Mouse (Mus musculus) liver, embryonic 11.5 days (tissue): ENCODE measurements at regions not wholly inside any gene's neighbourhood (a gene's known extent, or its start where the extent isn't known, plus 50 kb on each side); places are given as distances from the start of the nearest gene placed in this dataset.

Source experiments
- ATAC-seq: fragments of 200-750 bp; cut with Nextera tagmentation; replicated peaks from 2 replicates; pipeline ENCODE4 v1.8.0; 2017; ENCODE audit warnings: moderate number of reproducible peaks, mild to moderate bottlenecking, moderate TSS enrichment, moderate library complexity; ENCODE audit not compliant: low FRiP score
- DNase-seq: peaks from one replicate; pipeline ENCODE4 v3.0.0-alpha.2; 2017; ENCODE audit warnings: low spot score
- H3K27ac ChIP-seq: fragments of 300-500 bp; sonication (generic); 2 replicates; pipeline ENCODE4 v1.5.1; 2014; ENCODE audit warnings: mild to moderate bottlenecking, low read depth, low read length, control low read depth
- H3K27me3 ChIP-seq: fragments of 300-500 bp; sonication (generic); replicated peaks from 2 replicates; pipeline ENCODE4 v1.6.1; 2014; ENCODE audit warnings: low read length, mixed read lengths; ENCODE audit not compliant: control insufficient read depth, insufficient read depth
- H3K36me3 ChIP-seq: fragments of 300-500 bp; sonication (generic); 2 replicates; pipeline ENCODE4 v1.6.1; 2014; ENCODE audit warnings: mild to moderate bottlenecking, low read length, moderate library complexity, mixed read lengths; ENCODE audit not compliant: control insufficient read depth, insufficient read depth
- H3K4me1 ChIP-seq: fragments of 300-500 bp; sonication (generic); replicated peaks from 2 replicates; pipeline ENCODE4 v1.6.1; 2014; ENCODE audit warnings: low read length, mixed read lengths; ENCODE audit not compliant: control insufficient read depth, insufficient read depth
- H3K4me2 ChIP-seq: fragments of 300-500 bp; sonication (generic); 2 replicates; pipeline ENCODE4 v1.6.1; 2014; ENCODE audit warnings: mild to moderate bottlenecking, control low read depth, moderate library complexity
- H3K4me3 ChIP-seq: fragments of 300-500 bp; sonication (generic); 2 replicates; pipeline ENCODE4 v1.5.1; 2014; ENCODE audit warnings: low read depth, low read length, control low read depth
- H3K9ac ChIP-seq: fragments of 300-500 bp; sonication (generic); 2 replicates; pipeline ENCODE4 v1.6.1; 2014; ENCODE audit warnings: low read depth, low read length, control low read depth
- H3K9me3 ChIP-seq: fragments of 300-500 bp; sonication (generic); 2 replicates; pipeline ENCODE4 v1.6.1; 2016; ENCODE audit warnings: low read length, inconsistent platforms, mixed read lengths; ENCODE audit not compliant: control insufficient read depth
- WGBS: fragments of 180-500 bp; shearing (Covaris S2); extraction: QIAGEN DNeasy Blood & Tissue Kit; methylation state at CpG from one replicate; pipeline ENCODE4 v1.1.7; 2014; 5-methylcytosine and 5-hydroxymethylcytosine counted together

GRCm38 (mm10) chr13:97463798-97464197, 222.9 kb downstream of the Enc1 start:
- Histone ChIP-seq H3K9me3 (no peaks in the 10 kb centered on the region), H3K4me2 (peak overlapping the region; percentile 20; the same call in 1 of the 2 replicates), H3K36me3 (no peaks in the 10 kb centered on the region), H3K27ac (peak overlapping the region; percentile 34; the same call in 1 of the 2 replicates), H3K4me1 (peaks cover 28% of the 10 kb centered on the region), H3K4me3 (no peak overlapping the region), H3K27me3 (0 out of 2 replicates have a peak, but pooled peaks cover 1% of the 10 kb centered on the region), H3K9ac (no peak overlapping the region)
- ATAC-seq (no peak), DNase-seq (no peak)
- 58% methylated on average over 7 of the region's 8 CpGs for WGBS

DNA sequence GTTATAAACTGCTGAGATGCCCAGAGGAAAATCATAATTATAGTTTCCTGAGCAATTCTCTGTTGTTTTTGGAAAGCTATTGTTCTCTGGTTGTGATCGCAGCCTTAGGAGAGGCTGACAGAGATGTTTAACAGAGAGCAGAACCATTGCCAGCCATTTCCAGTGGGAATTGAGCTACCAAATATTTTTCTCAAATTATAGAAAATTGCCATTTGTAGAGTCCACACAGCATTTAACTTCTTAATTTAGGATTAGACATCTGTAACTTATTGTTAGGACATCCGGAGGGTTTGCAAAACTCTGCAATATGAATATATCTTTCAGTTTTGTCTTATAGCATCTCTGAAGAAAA, 222.0 kb downstream of the Enc1 start:
- no peaks in the 10 kb centered on the region for H3K9me3 ChIP-seq
- H3K4me2 ChIP-seq: peak overlapping the region; percentile 16
- WGBS: 79% methylated on average over 2 of the region's 2 CpGs
- H3K36me3 ChIP-seq: no peaks in the 10 kb centered on the region
- H3K4me1 ChIP-seq: peaks cover 28% of the 10 kb centered on the region
- H3K4me3 ChIP-seq: no peak overlapping the region
- no peak overlapping the region for H3K9ac ChIP-seq
- no peaks in the 10 kb centered on the region for H3K27me3 ChIP-seq
- ATAC-seq (no peak), DNase-seq (no peak)
- peak overlapping the region; percentile 71 for H3K27ac ChIP-seq

DNA sequence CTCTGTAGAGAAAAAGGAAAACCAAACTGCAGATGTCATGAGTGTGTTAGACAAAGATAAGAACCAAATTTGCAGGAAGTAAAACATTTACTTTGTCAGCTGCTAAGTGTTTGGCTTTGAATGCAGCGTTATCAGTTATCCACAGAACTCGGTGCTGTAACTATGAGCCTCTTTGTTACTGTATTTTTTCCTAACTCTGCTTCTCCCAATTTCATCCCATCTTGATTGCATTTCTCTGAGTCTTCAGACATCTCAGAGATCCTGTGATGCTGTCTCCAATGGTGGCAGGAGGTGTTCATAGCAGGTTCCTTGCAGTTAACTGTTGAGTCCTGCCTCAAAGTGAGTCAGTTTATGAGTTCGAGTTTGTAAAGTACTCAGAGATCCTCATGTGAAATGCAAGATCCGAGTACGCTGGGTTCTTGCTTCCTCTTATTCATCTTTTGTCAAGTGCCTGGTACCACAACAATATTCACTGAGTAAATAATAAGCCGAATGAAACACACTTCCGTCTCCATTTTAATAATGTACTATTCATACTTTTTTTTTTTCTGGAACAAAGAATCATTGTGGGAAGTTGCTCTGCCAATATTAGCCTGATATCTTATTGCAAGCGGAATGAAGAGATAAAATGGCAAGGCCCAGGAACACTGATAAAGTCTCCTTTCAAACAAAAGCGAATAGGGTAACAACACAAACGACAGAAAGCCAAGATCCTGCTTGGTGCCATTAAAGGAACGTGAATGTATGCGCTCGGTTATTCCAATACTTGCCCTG, 221.4 kb downstream of the Enc1 start:
- H3K9me3 ChIP-seq: no peaks in the 10 kb centered on the region
- peak overlapping the region; percentile 71 for H3K27ac ChIP-seq
- 39% methylated on average over 13 of the region's 13 CpGs for WGBS
- no peaks in the 10 kb centered on the region for H3K36me3 ChIP-seq
- no peak overlapping the region for H3K9ac ChIP-seq
- H3K4me2 ChIP-seq: peak overlapping the region; percentile 16
- H3K27me3 ChIP-seq: no peaks in the 10 kb centered on the region
- DNase-seq (no peak), ATAC-seq (peak; percentile 87)
- peaks cover 28% of the 10 kb centered on the region for H3K4me1 ChIP-seq
- no peak overlapping the region for H3K4me3 ChIP-seq

DNA sequence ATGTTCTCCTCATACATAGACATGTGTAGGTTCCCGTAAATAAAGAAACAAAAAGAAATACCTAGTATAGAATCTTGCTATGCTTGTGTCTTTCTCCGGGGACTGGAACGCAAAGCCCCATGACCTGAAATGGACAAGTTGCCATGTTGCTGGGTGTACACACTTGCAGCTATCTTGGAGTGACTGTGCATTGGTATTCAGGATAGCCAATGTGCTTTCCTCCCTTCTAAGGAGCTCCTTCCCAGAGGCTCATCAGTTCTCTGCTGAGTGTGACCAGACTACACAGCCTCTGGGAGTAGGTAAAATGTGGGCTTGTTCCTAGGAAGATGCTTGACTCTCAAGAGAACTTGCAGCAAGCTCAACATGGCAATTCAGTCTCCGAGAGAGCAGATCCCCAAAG, 220.3 kb downstream of the Enc1 start:
- Histone ChIP-seq H3K27me3 (no peaks in the 10 kb centered on the region), H3K4me2 (peak overlapping the region; percentile 3; the same call in 1 of the 2 replicates), H3K9ac (no peak overlapping the region), H3K4me3 (no peak overlapping the region), H3K4me1 (peaks cover 28% of the 10 kb centered on the region), H3K9me3 (no peaks in the 10 kb centered on the region), H3K27ac (peak overlapping the region; percentile 46; the same call in 1 of the 2 replicates), H3K36me3 (no peaks in the 10 kb centered on the region)
- no peak for ATAC-seq
- WGBS: 87% methylated on average over 4 of the region's 4 CpGs
- no peak for DNase-seq

DNA sequence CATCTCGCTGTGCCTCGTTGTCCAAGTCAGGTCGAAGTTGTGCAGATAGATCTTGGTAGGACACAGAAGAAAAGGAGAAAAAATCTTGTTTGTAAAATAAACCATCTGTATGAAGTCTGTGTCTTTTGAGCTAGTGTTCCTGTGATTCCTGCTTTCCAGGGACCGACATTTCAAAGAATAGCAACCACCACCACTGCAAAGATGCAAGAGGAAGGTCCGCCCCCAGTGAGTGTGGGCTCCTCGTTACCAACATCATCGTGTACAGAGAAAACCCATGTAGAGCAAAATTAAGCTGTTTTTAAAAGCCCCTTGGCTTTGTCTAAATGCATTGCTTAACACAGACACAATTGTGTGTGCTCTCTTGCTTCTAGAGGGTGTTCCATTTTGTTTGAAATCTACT, 218.2 kb downstream of the Enc1 start:
- H3K4me2 ChIP-seq: no peak overlapping the region
- H3K9me3 ChIP-seq: no peaks in the 10 kb centered on the region
- no peak for ATAC-seq
- H3K4me3 ChIP-seq: no peak overlapping the region
- no peak overlapping the region for H3K9ac ChIP-seq
- no peak overlapping the region for H3K27ac ChIP-seq
- H3K36me3 ChIP-seq: no peaks in the 10 kb centered on the region
- WGBS: 88% methylated on average over 7 of the region's 7 CpGs
- peaks cover 31% of the 10 kb centered on the region for H3K4me1 ChIP-seq
- no peak for DNase-seq
- no peaks in the 10 kb centered on the region for H3K27me3 ChIP-seq

- no peaks in the 10 kb centered on the region for H3K36me3 ChIP-seq
- H3K4me1 ChIP-seq: peaks cover 35% of the 10 kb centered on the region
Observed at GRCm38 (mm10) chr13:97455961-97456360, 215.1 kb downstream of the Enc1 start.

DNA sequence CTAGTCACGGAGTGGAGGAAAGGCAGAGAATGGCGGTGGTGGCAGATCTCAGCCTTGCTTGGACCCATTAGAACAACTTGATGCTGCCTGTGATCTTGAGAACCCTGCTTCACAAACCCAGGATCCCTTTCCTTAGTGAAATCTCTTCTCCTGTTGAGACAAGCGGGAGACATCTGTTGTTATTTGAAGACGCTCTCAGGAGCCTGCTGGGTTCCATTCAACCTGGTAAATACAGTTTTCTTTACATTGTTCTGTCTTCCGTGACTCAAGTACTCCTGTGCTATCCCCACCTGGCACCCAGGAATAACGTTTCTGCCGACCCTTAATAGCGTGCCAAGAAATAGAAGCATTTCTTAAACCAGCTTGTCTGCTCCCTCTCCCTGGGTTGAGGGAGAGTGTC, 213.8 kb downstream of the Enc1 start:
- no peaks in the 10 kb centered on the region for H3K36me3 ChIP-seq
- no peaks in the 10 kb centered on the region for H3K27me3 ChIP-seq
- ATAC-seq: no peak
- H3K9me3 ChIP-seq: no peaks in the 10 kb centered on the region
- H3K4me3 ChIP-seq: no peak overlapping the region
- no peak for DNase-seq
- 74% methylated on average over 8 of the region's 8 CpGs for WGBS
- no peak overlapping the region for H3K4me2 ChIP-seq
- H3K27ac ChIP-seq: no peak overlapping the region
- peaks cover 33% of the 10 kb centered on the region for H3K4me1 ChIP-seq
- H3K9ac ChIP-seq: no peak overlapping the region

More at GRCm38 (mm10) chr13:97455961-97456360, 215.1 kb downstream of the Enc1 start:
- ATAC-seq (no peak), DNase-seq (no peak)
- Histone ChIP-seq H3K4me2 (no peak overlapping the region), H3K9me3 (no peaks in the 10 kb centered on the region), H3K27ac (no peak overlapping the region), H3K27me3 (no peaks in the 10 kb centered on the region), H3K4me3 (no peak overlapping the region), H3K9ac (no peak overlapping the region)
- WGBS: 63% methylated on average over 6 of the region's 6 CpGs

DNA sequence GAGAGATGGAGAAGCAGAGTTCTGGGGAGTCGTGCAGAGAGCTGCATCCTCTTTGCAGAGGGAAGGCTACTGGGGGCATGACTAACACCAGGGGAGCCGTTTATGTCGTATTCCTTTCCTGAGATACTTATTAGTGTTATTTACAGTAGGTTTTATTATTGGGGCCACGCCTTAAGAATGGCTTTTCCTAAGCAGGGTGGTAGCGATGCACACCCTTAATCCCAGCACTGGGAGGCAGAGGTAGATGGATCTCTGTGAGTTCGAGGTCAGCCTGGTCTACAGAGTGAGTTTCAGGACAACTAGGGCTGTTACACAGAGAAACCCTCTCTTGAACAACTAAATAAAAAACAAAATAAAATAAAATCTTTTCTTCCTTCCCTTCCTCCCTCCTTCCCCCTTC, 212.6 kb downstream of the Enc1 start:
- peak overlapping the region; percentile 42 for H3K4me2 ChIP-seq
- no peaks in the 10 kb centered on the region for H3K9me3 ChIP-seq
- H3K4me3 ChIP-seq: no peak overlapping the region
- WGBS: 44% methylated on average over 6 of the region's 6 CpGs
- peak overlapping the region; percentile 77 for H3K27ac ChIP-seq
- no peaks in the 10 kb centered on the region for H3K27me3 ChIP-seq
- H3K9ac ChIP-seq: no peak overlapping the region
- H3K36me3 ChIP-seq: no peaks in the 10 kb centered on the region
- ATAC-seq (no peak; the same call in 1 of the 2 replicates), DNase-seq (no peak)
- peaks cover 33% of the 10 kb centered on the region for H3K4me1 ChIP-seq

DNA sequence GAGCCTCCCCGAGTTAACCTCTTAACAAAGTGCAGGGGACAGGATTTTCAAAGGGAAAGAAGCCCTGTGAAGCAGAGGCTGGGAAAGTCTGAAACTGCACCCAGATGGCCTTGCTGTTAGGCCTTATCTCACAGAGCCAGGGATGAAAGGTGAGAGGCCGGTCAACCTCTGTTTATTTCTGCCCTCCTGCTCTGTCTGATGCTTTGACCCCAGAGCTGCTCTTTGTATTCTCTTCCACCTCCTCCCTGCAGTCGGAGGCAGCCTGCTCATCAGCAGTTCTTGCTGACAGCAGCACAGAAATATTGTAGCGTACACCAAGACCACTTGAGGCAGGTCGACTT, 212.2 kb downstream of the Enc1 start:
- DNase-seq: peak; percentile 53
- ATAC-seq: peak; percentile 98
- 9% methylated on average over 5 of the region's 5 CpGs for WGBS
- Histone ChIP-seq H3K27me3 (no peaks in the 10 kb centered on the region), H3K4me2 (peak overlapping the region; percentile 42), H3K9me3 (no peaks in the 10 kb centered on the region), H3K36me3 (no peaks in the 10 kb centered on the region), H3K27ac (peak overlapping the region; percentile 77), H3K4me3 (no peak overlapping the region), H3K4me1 (peaks cover 33% of the 10 kb centered on the region), H3K9ac (no peak overlapping the region)
